In the genomic region with DNA sequence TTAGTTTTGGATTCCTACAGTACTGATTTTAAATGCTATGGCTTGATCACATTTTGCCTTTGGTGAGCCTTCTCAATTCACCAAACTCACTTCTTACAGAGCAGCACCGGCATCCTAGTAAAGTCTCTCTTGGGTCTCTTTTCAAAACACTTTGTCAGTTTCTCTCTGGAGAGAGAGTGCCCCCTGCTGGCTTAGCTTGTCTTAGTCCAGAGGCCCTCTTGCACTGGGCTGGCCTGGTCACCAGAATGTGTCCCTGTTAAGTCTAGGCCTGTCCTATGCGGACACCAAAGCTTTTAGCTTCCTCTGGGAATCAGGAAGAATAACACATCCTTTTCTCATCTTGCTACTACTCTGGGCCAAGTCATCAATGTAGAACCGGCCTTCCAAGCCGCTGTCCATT, we compare ENCODE assay signal across 9 mouse cellular contexts.
DNase-seq lines count a peak whose midpoint lies in the region; ATAC-seq and TF ChIP-seq lines count a peak whose summit lies in the region.
"Had no signal": no experiment of that assay in that cellular context is flagged by ENCODE, and none has a peak within 500 bp of the region (broad histone marks: within the 10 kb centered on the region; RNA-seq: fewer than 3 reads in every experiment).

No protein-coding gene starts in this region.

- peak; percentile 72 for ATAC-seq in intestine, embryonic 15.5 days
- no peak for ATAC-seq in erythroid progenitor cell, adult 5-6 weeks (replicated peaks; ENCODE audit: low FRiP score, poor library complexity, severe bottlenecking)

- H3K27ac ChIP-seq in intestine, embryonic 15.5 days = no peak overlapping the region
- H3K27ac ChIP-seq in left cerebral cortex, adult 2 months = no peak overlapping the region
- H3K27ac ChIP-seq: limb, embryonic 15.5 days had no signal

- intact Hi-C loops in left cerebral cortex, adult 2 months (cut with DNase I) = loop anchor here (1.0 kb wide), 1 partner anchor 441 kb away; no protein-coding TSS in a partner anchor

- H3K9me3 ChIP-seq in intestine, embryonic 15.5 days = no peaks in the 10 kb centered on the region
- H3K9me3 ChIP-seq: limb, embryonic 15.5 days had no signal

- peak; percentile 86 for DNase-seq in adipocyte (ENCODE audit: low spot score)
- peak; percentile 73 for DNase-seq in cerebellum, adult 9-11 months
- DNase-seq in frontal cortex, postnatal 14 days (ENCODE audit: low spot score in 2 of 2) = peak; percentile 27 to 67
- DNase-seq in left cerebral cortex, adult 2 months (ENCODE audit: extremely low spot score in 1 of 2, low spot score in 2 of 2) = peak; percentile 69 to 77
- peak; percentile 78 for DNase-seq in mesoderm, embryonic 11.5 days (ENCODE audit: low read depth, low spot score)
- DNase-seq in right cerebral cortex, postnatal 36 days (ENCODE audit: low spot score in 2 of 2) = peak; percentile 40 to 45

- peak; percentile 88 for TF ChIP-seq CTCF in left cerebral cortex, adult 2 months (IDR thresholded peaks at IDR 0.05)

- WGBS in intestine, embryonic 15.5 days = 55% methylated on average over 4 of the region's 4 CpGs

- H3K4me3 ChIP-seq in intestine, embryonic 15.5 days (replicated peaks) = no peak overlapping the region
- no peak overlapping the region for H3K4me3 ChIP-seq in left cerebral cortex, adult 2 months
- H3K4me3 ChIP-seq: limb, embryonic 15.5 days had no signal

- no peak overlapping the region for H3K4me2 ChIP-seq in intestine, embryonic 15.5 days (replicated peaks)
- H3K4me2 ChIP-seq: limb, embryonic 15.5 days had no signal

- H3K36me3 ChIP-seq in intestine, embryonic 15.5 days = no peaks in the 10 kb centered on the region

- H3K27me3 ChIP-seq in intestine, embryonic 15.5 days (replicated peaks) = no peaks in the 10 kb centered on the region
- H3K27me3 ChIP-seq: limb, embryonic 15.5 days had no signal

- no peaks in the 10 kb centered on the region for H3K4me1 ChIP-seq in intestine, embryonic 15.5 days (replicated peaks)
- H3K4me1 ChIP-seq: limb, embryonic 15.5 days had no signal

- H3K9ac ChIP-seq in intestine, embryonic 15.5 days = no peak overlapping the region
- H3K9ac ChIP-seq: limb, embryonic 15.5 days had no signal
